Mouse (Mus musculus) embryonic facial prominence, embryonic 14.5 days (tissue): Measurements from ENCODE around the gene Olfr853. TPM values are rescaled to one million over a fixed set of nuclear protein-coding genes. Genes with fewer than 3 reads are reported as not detected.

Source experiments
- ATAC-seq: fragments of 200-750 bp; cut with Nextera tagmentation; 2 replicates; pipeline ENCODE4 v1.8.0; 2017; ENCODE audit warnings: low read depth, moderate number of reproducible peaks, moderate TSS enrichment
- DNase-seq: peaks from one replicate; pipeline ENCODE4 v3.0.0-alpha.2; 2015; ENCODE audit warnings: low spot score
- H3K27ac ChIP-seq: fragments of 300-500 bp; sonication (generic); replicated peaks from 2 replicates; pipeline ENCODE4 v1.5.1; 2014; ENCODE audit warnings: low read depth, mild to moderate bottlenecking, low read length, moderate library complexity
- H3K27me3 ChIP-seq: fragments of 300-500 bp; sonication (generic); replicated peaks from 2 replicates; pipeline ENCODE4 v1.6.1; 2014; ENCODE audit warnings: low read length; ENCODE audit not compliant: control insufficient read depth, insufficient read depth
- H3K36me3 ChIP-seq: fragments of 300-500 bp; sonication (generic); 2 replicates; pipeline ENCODE4 v1.6.1; 2014; ENCODE audit warnings: low read length, mixed read lengths; ENCODE audit not compliant: control insufficient read depth, insufficient read depth
- H3K4me1 ChIP-seq: fragments of 300-500 bp; sonication (generic); 2 replicates; pipeline ENCODE4 v1.6.1; 2014; ENCODE audit warnings: antibody characterized with exemption, low read length; ENCODE audit not compliant: control insufficient read depth, insufficient read depth
- H3K4me2 ChIP-seq: fragments of 300-500 bp; sonication (generic); 2 replicates; pipeline ENCODE4 v1.6.1; 2014; ENCODE audit warnings: low read depth, mild to moderate bottlenecking, low read length, moderate library complexity, mixed read lengths
- H3K4me3 ChIP-seq: fragments of 300-500 bp; sonication (generic); 2 replicates; pipeline ENCODE4 v1.5.1; 2014; ENCODE audit warnings: low read depth, mild to moderate bottlenecking, low read length
- H3K9ac ChIP-seq: fragments of 300-500 bp; sonication (generic); 2 replicates; pipeline ENCODE4 v1.6.1; 2014; ENCODE audit warnings: low read depth, mild to moderate bottlenecking, low read length, moderate library complexity, mixed read lengths
- H3K9me3 ChIP-seq: fragments of 300-500 bp; sonication (generic); 2 replicates; pipeline ENCODE4 v1.6.1; 2016; ENCODE audit warnings: low read length; ENCODE audit not compliant: control insufficient read depth
- WGBS: fragments of 180-500 bp; shearing (Covaris S2); extraction: QIAGEN DNeasy Blood & Tissue Kit; methylation state at CpG from one replicate; pipeline ENCODE4 v1.1.7; 2014; 5-methylcytosine and 5-hydroxymethylcytosine counted together
- polyA plus RNA-seq: library from polyadenylated mRNA; unstranded; fragments of >200 nt; fragmentation: Nextera tagmentation; extraction: Ambion mirVana; gene quantifications from 2 replicates; pipeline ENCODE4 v1.2.1, GENCODE M21; 2014

Olfr853 gene
- not detected in 2 replicates for polyA plus RNA-seq

DNA sequence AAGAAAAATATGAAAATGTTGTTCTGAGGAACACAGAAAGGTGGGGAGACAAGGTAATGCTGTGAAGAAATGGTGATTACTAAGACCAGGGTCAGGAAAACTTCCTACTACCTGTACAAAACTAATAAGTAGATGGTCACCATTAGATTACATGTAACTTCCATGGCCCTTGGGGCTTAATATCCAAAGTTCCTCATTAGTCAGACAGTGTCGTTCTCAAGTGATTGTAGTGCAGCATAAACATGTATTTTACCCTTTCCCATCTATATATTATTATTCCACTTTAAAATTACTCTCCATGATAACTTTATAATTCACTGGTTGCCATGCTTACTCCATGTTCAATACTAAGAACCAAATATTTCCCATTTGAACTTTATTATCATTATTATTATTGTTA is at the start of gene Olfr853:
Gene Olfr853 (minus strand): TSS at position 101 of the 400 bp plus-strand sequence.
- DNase-seq (no peak), ATAC-seq (no peak)
- no peaks in the 10 kb centered on the region for H3K4me1 ChIP-seq
- H3K9ac ChIP-seq = no peak within 1 kb of the TSS
- H3K9me3 ChIP-seq = 0 out of 2 replicates have a peak, but pooled peaks cover 3% of the 10 kb centered on the region
- no peak within 1 kb of the TSS for H3K4me2 ChIP-seq
- no peaks in the 10 kb centered on the region for H3K27me3 ChIP-seq
- 68% methylated on average over 1 of the region's 1 CpGs for WGBS
- no peak within 1 kb of the TSS for H3K4me3 ChIP-seq
- no peaks in the 10 kb centered on the region for H3K36me3 ChIP-seq
- H3K27ac ChIP-seq = no peak within 1 kb of the TSS

DNA sequence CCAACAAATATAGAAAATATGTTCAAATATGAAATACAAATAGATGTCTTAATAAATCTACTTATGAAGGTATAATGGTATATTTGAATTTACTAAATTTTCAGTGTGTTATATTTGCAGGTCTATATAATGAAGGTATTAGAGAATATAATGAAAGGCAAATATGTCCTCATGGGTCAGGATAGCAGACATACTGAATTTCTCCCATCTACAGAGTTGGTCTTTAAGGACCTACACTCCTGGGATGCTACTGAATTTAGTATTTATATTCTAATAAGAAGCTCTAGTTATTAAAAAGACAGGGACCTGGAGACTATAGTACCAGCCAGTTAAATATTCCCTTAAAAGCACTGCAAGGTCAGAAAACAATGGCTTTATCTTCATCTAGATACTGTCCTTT is 41.4 kb upstream of the Olfr853 start, which contains the start of gene Olfr855:
Gene Olfr855 (plus strand): TSS at position 301 of the 400 bp plus-strand sequence.
- Histone ChIP-seq H3K4me3 (no peak within 1 kb of the TSS), H3K36me3 (no peaks in the 10 kb centered on the region), H3K4me2 (no peak within 1 kb of the TSS), H3K9ac (no peak within 1 kb of the TSS), H3K27ac (no peak within 1 kb of the TSS), H3K9me3 (no peaks in the 10 kb centered on the region), H3K27me3 (no peaks in the 10 kb centered on the region), H3K4me1 (no peaks in the 10 kb centered on the region)
- no peak for DNase-seq
- no peak for ATAC-seq

DNA sequence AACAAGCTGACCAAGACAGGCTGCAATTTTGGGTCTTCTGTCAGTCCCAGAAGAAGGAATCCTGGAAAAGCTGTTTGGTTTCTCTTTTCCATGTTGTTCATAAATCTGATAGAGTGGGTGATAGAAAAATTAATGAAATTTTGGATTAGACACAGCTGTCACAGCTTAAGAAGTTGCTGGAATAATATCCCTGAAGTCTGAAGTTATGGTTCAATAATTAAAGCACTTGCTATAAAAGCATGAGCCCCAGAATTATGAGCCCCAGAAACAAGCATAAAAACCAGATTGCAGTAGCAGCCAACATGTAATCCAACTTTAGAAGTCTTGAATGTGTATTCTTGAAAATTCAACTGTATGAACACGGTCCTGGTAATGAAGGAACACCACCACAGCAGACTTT is 26.4 kb upstream of the Olfr853 start, which contains the start of gene Olfr854:
Gene Olfr854 (minus strand): TSS at position 101 of the 400 bp plus-strand sequence.
- H3K9me3 ChIP-seq = no peaks in the 10 kb centered on the region
- WGBS = 65% methylated on average over 1 of the region's 1 CpGs
- no peak for ATAC-seq
- no peak for DNase-seq
- H3K4me2 ChIP-seq = no peak within 1 kb of the TSS
- H3K4me1 ChIP-seq = no peaks in the 10 kb centered on the region
- H3K27ac ChIP-seq = no peak within 1 kb of the TSS
- no peaks in the 10 kb centered on the region for H3K27me3 ChIP-seq
- H3K9ac ChIP-seq = no peak within 1 kb of the TSS
- no peak within 1 kb of the TSS for H3K4me3 ChIP-seq
- H3K36me3 ChIP-seq = no peaks in the 10 kb centered on the region

DNA sequence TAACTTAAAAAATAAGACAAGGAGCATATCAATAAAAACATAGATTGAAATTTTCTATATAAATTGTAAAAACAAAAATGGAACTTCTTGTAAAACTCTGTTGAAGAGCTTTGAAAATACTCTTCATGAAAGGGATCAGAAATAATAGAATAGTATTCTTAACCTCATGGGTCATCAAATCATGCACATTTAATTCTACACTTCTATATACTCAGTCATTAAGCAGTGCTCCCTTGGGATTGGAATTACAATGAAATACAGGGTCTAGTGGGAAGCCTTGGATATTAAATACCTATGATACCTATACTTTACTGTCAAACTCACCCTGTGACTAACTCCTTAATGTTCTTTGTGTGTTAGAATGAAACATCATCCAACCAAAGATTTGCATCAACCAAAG is 47.9 kb downstream of the Olfr853 start, which contains the start of gene Olfr851:
Gene Olfr851 (plus strand): TSS at position 301 of the 400 bp plus-strand sequence.
- ATAC-seq (no peak), DNase-seq (no peak)
- Histone ChIP-seq H3K4me3 (no peak within 1 kb of the TSS), H3K27me3 (no peaks in the 10 kb centered on the region), H3K4me2 (no peak within 1 kb of the TSS), H3K9me3 (peaks cover 4% of the 10 kb centered on the region; the same call in 1 of the 2 replicates), H3K27ac (no peak within 1 kb of the TSS), H3K36me3 (no peaks in the 10 kb centered on the region), H3K4me1 (no peaks in the 10 kb centered on the region), H3K9ac (no peak within 1 kb of the TSS)

Other genes with a start within 250 kb of the Olfr853 start
- not detected in 2 replicates for gene Olfr844, start 224.7 kb downstream of the Olfr853 start, polyA plus RNA-seq
- not detected in 2 replicates for gene Olfr845, start 204.6 kb downstream of the Olfr853 start, polyA plus RNA-seq
- not detected in 2 replicates for gene Olfr846, start 177.1 kb downstream of the Olfr853 start, polyA plus RNA-seq
- gene Olfr847, start 162.4 kb downstream of the Olfr853 start, polyA plus RNA-seq = not detected in 2 replicates
- gene Olfr849, start 100.8 kb downstream of the Olfr853 start, polyA plus RNA-seq = 0.05 TPM in 1 of 2 replicates, not detected in the other
- not detected in 2 replicates for gene Olfr850, start 62.8 kb downstream of the Olfr853 start, polyA plus RNA-seq
- gene Olfr851, start 47.8 kb downstream of the Olfr853 start, polyA plus RNA-seq = not detected in 2 replicates
- not detected in 2 replicates for gene Olfr854, start 26.3 kb upstream of the Olfr853 start, polyA plus RNA-seq
- not detected in 2 replicates for gene Olfr855, start 41.5 kb upstream of the Olfr853 start, polyA plus RNA-seq
- 19.2 and 22.1 TPM in 2 replicates for gene Zfp317, start 81.0 kb upstream of the Olfr853 start, polyA plus RNA-seq
- 0.40 TPM in 1 of 2 replicates, not detected in the other for gene Olfr857, start 168.4 kb upstream of the Olfr853 start, polyA plus RNA-seq
- not detected in 2 replicates for gene Olfr58, start 239.2 kb upstream of the Olfr853 start, polyA plus RNA-seq